Mouse (Mus musculus): ENCODE results near the gene Mbtd1. TPM values are rescaled to one million over a fixed set of nuclear protein-coding genes. Genes with fewer than 3 reads are reported as not detected.

The Mbtd1 gene
- polyA plus RNA-seq (2015; fragmentation: Nextera tagmentation; extraction: Ambion mirVana) = 33.3 and 43.0 TPM in 2 replicates

GRCm38 (mm10) chr11:93885572-93886410 is at the start of gene Mbtd1, which contains the start of gene Utp18:
TSS of gene Mbtd1 (plus strand) at chr11:93885852.
TSS of gene Utp18 (minus strand) at chr11:93885766.
- Histone ChIP-seq H3K4me1 (peaks cover 32% of the 10 kb centered on the region), H3K9me3 (replicated peaks) (no peaks in the 10 kb centered on the region), H3K36me3 (peaks cover 9% of the 10 kb centered on the region), H3K4me3 (replicated peaks) (peak within 1 kb of the TSS; percentile 96), H3K27me3 (no peaks in the 10 kb centered on the region), H3K27ac (peak within 1 kb of the TSS; percentile 98), H3K4me2 (peak within 1 kb of the TSS; percentile 77), H3K9ac (peak within 1 kb of the TSS; percentile 85)
- ATAC-seq (replicated peaks; ENCODE audit: low FRiP score) = peak; percentile 97
- WGBS = under 1% methylated on average over 78 of the region's 83 CpGs

GRCm38 (mm10) chr11:93847342-93847741 is 38.3 kb upstream of the Mbtd1 start:
- Histone ChIP-seq H3K27ac (no peak overlapping the region), H3K4me2 (no peak overlapping the region), H3K36me3 (no peaks in the 10 kb centered on the region), H3K4me3 (replicated peaks) (no peak overlapping the region), H3K27me3 (no peaks in the 10 kb centered on the region), H3K9ac (no peak overlapping the region), H3K9me3 (replicated peaks) (no peaks in the 10 kb centered on the region), H3K4me1 (no peaks in the 10 kb centered on the region)
- ATAC-seq (replicated peaks; ENCODE audit: low FRiP score) = no peak
- WGBS = 15% methylated on average over 2 of the region's 2 CpGs

- H3K4me1 ChIP-seq = no peaks in the 10 kb centered on the region
- no peaks in the 10 kb centered on the region for H3K9me3 ChIP-seq (replicated peaks)
- no peak overlapping the region for H3K27ac ChIP-seq
- H3K36me3 ChIP-seq = no peaks in the 10 kb centered on the region
- H3K9ac ChIP-seq = no peak overlapping the region
- WGBS = 88% methylated on average over 3 of the region's 3 CpGs
- no peak overlapping the region for H3K4me2 ChIP-seq
- no peak overlapping the region for H3K4me3 ChIP-seq (replicated peaks)
- ATAC-seq (replicated peaks; ENCODE audit: low FRiP score) = no peak
- H3K27me3 ChIP-seq = no peaks in the 10 kb centered on the region
These were observed 33.1 kb upstream of the Mbtd1 start for GRCm38 (mm10) chr11:93852546-93852945.

- H3K27me3 ChIP-seq = no peaks in the 10 kb centered on the region
- H3K4me3 ChIP-seq (replicated peaks) = no peak overlapping the region
- no peaks in the 10 kb centered on the region for H3K4me1 ChIP-seq
- H3K4me2 ChIP-seq = no peak overlapping the region
- H3K9ac ChIP-seq = no peak overlapping the region
- H3K36me3 ChIP-seq = peaks cover 22% of the 10 kb centered on the region
- no peak overlapping the region for H3K27ac ChIP-seq
- no peak for ATAC-seq (replicated peaks; ENCODE audit: low FRiP score)
- 7% methylated on average over 6 of the region's 6 CpGs for WGBS
- H3K9me3 ChIP-seq (replicated peaks) = no peaks in the 10 kb centered on the region
These were observed 29.2 kb upstream of the Mbtd1 start for GRCm38 (mm10) chr11:93856284-93856955.

- Histone ChIP-seq H3K4me2 (no peak overlapping the region), H3K36me3 (peaks cover 47% of the 10 kb centered on the region), H3K27me3 (no peaks in the 10 kb centered on the region), H3K4me1 (no peaks in the 10 kb centered on the region), H3K4me3 (replicated peaks) (no peak overlapping the region), H3K9ac (no peak overlapping the region), H3K9me3 (replicated peaks) (no peaks in the 10 kb centered on the region), H3K27ac (peak overlapping the region; percentile 41; the same call in 1 of the 2 replicates)
- no peak for ATAC-seq (replicated peaks; ENCODE audit: low FRiP score)
- 82% methylated on average over 1 of the region's 1 CpGs for WGBS
These were observed 25.0 kb upstream of the Mbtd1 start for GRCm38 (mm10) chr11:93860540-93861172.

GRCm38 (mm10) chr11:93861193-93861592 is 24.5 kb upstream of the Mbtd1 start:
- H3K27me3 ChIP-seq = no peaks in the 10 kb centered on the region
- no peaks in the 10 kb centered on the region for H3K4me1 ChIP-seq
- H3K36me3 ChIP-seq = peaks cover 52% of the 10 kb centered on the region
- H3K9ac ChIP-seq = no peak overlapping the region
- no peak for ATAC-seq (replicated peaks; ENCODE audit: low FRiP score)
- WGBS = 84% methylated on average over 2 of the region's 2 CpGs
- H3K4me2 ChIP-seq = no peak overlapping the region
- no peaks in the 10 kb centered on the region for H3K9me3 ChIP-seq (replicated peaks)
- no peak overlapping the region for H3K27ac ChIP-seq
- no peak overlapping the region for H3K4me3 ChIP-seq (replicated peaks)

GRCm38 (mm10) chr11:93862045-93862623 is 23.5 kb upstream of the Mbtd1 start:
- Histone ChIP-seq H3K36me3 (peaks cover 62% of the 10 kb centered on the region), H3K4me1 (no peaks in the 10 kb centered on the region), H3K27ac (no peak overlapping the region), H3K4me2 (no peak overlapping the region), H3K4me3 (replicated peaks) (no peak overlapping the region), H3K27me3 (no peaks in the 10 kb centered on the region), H3K9ac (no peak overlapping the region), H3K9me3 (replicated peaks) (no peaks in the 10 kb centered on the region)
- WGBS = 92% methylated on average over 4 of the region's 4 CpGs
- no peak for ATAC-seq (replicated peaks; ENCODE audit: low FRiP score)

GRCm38 (mm10) chr11:93862638-93863037 is 23.0 kb upstream of the Mbtd1 start:
- ATAC-seq (replicated peaks; ENCODE audit: low FRiP score) = no peak
- Histone ChIP-seq H3K4me1 (no peaks in the 10 kb centered on the region), H3K4me3 (replicated peaks) (no peak overlapping the region), H3K27me3 (no peaks in the 10 kb centered on the region), H3K27ac (no peak overlapping the region), H3K4me2 (no peak overlapping the region), H3K9ac (no peak overlapping the region), H3K36me3 (peaks cover 67% of the 10 kb centered on the region), H3K9me3 (replicated peaks) (no peaks in the 10 kb centered on the region)
- WGBS = 86% methylated on average over 1 of the region's 1 CpGs

- ATAC-seq (replicated peaks; ENCODE audit: low FRiP score) = no peak
- no peaks in the 10 kb centered on the region for H3K27me3 ChIP-seq
- H3K9ac ChIP-seq = no peak overlapping the region
- H3K4me3 ChIP-seq (replicated peaks) = peak overlapping the region; percentile 96
- peaks cover 26% of the 10 kb centered on the region for H3K36me3 ChIP-seq
- H3K9me3 ChIP-seq (replicated peaks) = no peaks in the 10 kb centered on the region
- H3K27ac ChIP-seq = no peak overlapping the region
- WGBS = 85% methylated on average over 4 of the region's 4 CpGs
- H3K4me1 ChIP-seq = peaks cover 29% of the 10 kb centered on the region
- peak overlapping the region; percentile 77 for H3K4me2 ChIP-seq
These were observed 1.6 kb upstream of the Mbtd1 start for GRCm38 (mm10) chr11:93884068-93884467.

- Histone ChIP-seq H3K4me1 (peaks cover 32% of the 10 kb centered on the region), H3K27me3 (no peaks in the 10 kb centered on the region), H3K9me3 (replicated peaks) (no peaks in the 10 kb centered on the region), H3K36me3 (peaks cover 17% of the 10 kb centered on the region), H3K27ac (peak overlapping the region; percentile 98), H3K4me3 (replicated peaks) (peak overlapping the region; percentile 96), H3K4me2 (peak overlapping the region; percentile 77), H3K9ac (peak overlapping the region; percentile 85)
- ATAC-seq (replicated peaks; ENCODE audit: low FRiP score) = peak; percentile 73
- WGBS = under 1% methylated on average over 78 of the region's 81 CpGs
These were observed 616 bp upstream of the Mbtd1 start for GRCm38 (mm10) chr11:93884901-93885571.

GRCm38 (mm10) chr11:93886411-93887079 is 893 bp downstream of the Mbtd1 start:
- H3K4me2 ChIP-seq = peak overlapping the region; percentile 77
- no peaks in the 10 kb centered on the region for H3K27me3 ChIP-seq
- H3K4me3 ChIP-seq (replicated peaks) = peak overlapping the region; percentile 96
- peaks cover 9% of the 10 kb centered on the region for H3K36me3 ChIP-seq
- peaks cover 32% of the 10 kb centered on the region for H3K4me1 ChIP-seq
- H3K9me3 ChIP-seq (replicated peaks) = no peaks in the 10 kb centered on the region
- ATAC-seq (replicated peaks; ENCODE audit: low FRiP score) = 0 out of 2 replicates have a peak, but pooled peaks have one; percentile 3
- peak overlapping the region; percentile 85 for H3K9ac ChIP-seq
- H3K27ac ChIP-seq = peak overlapping the region; percentile 98
- WGBS = under 1% methylated on average over 34 of the region's 34 CpGs

Data from kidney, embryonic 15.5 days (tissue).